Mouse (Mus musculus): ENCODE measurements around the gene Ssrp1.

Ssrp1 gene

DNA sequence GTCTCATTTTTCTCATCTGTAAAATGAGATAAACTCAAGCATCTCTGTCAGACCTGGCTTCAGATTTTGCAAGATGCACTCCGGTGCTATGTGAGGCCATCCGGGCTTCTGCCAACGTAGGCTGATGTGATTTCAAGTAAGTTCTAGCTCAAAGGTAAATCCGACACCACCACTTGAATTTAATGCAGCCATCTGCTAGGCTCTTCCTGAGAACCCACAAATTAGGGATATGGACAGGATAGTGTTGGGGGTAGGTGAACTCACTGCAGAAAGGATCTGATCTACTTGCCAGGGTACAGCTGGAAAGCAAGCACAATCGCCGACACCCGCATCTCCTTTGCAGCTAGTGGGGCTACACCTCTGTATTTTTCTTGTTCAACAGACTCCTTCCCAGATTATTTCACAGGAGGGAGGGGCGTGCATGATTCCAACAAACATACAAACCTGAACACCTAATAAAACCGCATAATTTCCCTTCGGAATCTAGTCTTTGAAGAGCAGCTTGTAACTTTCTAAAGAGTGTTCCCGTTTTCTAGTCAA lies 457 bp upstream of the Ssrp1 start:
- DNase-seq (ENCODE audit: low spot score in 2 of 2) = peak in 1 of 2 experiments; percentile 21

DNA sequence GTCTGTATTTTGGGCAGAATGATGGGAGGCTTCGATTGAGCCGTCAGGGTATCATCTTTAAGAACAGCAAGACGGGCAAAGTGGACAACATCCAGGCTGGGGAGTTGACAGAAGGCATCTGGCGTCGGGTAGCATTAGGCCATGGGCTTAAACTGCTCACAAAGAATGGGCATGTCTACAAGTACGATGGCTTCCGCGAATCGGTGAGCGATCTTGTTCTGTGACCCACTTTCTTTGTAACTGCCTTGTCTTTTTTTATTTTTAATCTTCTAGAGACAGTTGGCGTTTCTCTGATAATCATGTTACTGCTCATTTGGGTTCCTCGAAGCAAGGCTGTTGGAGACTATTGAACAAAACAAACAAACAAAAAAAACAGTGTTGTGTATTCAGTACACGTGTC lies 1.3 kb downstream of the Ssrp1 start:
- DNase-seq (ENCODE audit: low spot score in 2 of 2) = no peak

DNA sequence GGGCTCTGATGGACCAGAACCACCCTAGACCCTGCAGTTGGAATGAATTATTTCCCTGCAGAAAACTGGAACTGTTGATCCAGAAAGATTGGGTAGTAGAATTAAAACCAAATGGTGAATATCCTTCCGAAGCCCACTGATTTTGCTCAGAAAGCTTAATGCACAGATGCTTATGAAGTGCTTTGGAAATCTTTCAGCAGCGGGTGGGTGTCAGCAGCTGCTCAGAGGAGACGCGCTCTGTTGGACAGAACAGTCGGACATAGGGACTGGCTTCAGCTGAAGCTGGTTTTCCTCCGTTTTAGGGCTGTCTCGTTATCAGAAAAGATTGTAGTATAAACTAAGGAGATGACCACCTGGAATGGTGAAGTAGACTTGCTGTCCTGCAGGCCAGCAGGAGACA lies 6.6 kb downstream of the Ssrp1 start:
- no peak for DNase-seq (ENCODE audit: low spot score in 2 of 2)

DNA sequence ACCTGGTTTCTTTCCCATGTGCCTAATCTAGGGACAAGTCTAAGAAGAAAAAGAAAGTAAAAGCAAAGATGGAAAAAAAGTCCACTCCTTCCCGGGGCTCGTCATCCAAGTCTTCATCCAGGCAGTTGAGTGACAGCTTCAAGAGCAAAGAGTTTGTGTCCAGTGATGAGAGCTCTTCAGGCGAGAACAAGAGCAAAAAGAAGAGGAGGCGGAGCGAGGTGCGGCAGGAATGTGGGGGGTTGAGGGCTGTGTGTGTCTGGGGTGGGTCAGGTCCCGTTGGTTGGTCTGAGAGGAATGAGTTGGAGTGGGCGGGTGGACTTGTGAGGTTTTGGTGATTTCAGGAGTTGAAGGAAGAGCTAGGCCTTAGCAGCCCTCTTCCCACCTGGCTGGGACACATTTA lies 9.2 kb downstream of the Ssrp1 start:
- no peak for DNase-seq (ENCODE audit: low spot score in 2 of 2)

DNA sequence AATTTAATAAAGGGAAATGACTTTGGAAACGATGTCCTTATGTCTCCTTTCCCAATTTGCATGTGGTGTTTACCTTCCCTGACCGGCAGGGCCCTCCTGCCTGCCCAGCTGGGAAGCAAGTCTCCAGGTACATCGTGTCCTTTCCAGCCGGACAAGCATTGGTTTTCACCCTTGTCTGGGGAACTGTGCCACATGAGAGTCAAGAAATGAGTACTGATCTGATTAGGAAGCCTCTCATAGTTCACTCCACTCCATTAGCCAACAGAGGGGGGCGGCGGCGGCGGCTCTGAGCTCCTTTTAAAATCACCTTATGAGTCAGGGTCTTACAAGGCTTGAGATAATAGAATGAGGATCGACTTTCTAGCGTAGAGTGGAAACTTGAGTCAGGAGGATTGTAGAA lies 10.0 kb downstream of the Ssrp1 start:
- no peak for DNase-seq (ENCODE audit: low spot score in 2 of 2)

DNA sequence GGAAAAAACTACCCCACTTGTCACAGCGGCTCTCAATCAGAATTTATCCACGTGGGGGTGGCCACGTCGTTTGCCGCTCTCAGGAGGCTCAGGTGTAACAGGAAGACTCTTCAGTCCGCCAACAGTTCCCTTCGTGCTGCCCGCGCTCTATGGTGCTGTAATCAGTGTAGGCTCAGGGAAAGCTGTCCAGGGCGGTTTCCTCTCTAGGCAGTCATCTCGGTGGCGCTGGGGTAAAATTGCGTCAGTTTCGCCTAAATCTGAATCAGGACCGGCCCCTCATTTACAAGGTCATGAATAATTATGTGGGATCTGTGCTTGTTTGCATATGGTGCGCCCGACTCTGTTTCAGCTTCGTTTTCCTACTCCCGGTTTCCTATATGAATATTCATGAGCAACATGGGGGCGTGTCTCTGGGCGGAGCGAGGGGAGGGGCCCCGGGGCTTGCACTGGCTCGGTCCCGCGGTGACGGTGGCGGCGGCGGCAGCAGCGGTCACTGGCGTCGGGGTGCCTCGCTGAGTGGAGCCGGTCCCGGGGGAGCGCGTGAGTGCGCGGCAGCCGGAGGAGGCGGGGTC lies 10.6 kb downstream of the Ssrp1 start, which contains the start of gene Tnks1bp1:
Gene Tnks1bp1 (plus strand): TSS at position 427 of the 572 bp plus-strand sequence.
- peak; percentile 98 to 99 for DNase-seq (ENCODE audit: low spot score in 2 of 2)

DNA sequence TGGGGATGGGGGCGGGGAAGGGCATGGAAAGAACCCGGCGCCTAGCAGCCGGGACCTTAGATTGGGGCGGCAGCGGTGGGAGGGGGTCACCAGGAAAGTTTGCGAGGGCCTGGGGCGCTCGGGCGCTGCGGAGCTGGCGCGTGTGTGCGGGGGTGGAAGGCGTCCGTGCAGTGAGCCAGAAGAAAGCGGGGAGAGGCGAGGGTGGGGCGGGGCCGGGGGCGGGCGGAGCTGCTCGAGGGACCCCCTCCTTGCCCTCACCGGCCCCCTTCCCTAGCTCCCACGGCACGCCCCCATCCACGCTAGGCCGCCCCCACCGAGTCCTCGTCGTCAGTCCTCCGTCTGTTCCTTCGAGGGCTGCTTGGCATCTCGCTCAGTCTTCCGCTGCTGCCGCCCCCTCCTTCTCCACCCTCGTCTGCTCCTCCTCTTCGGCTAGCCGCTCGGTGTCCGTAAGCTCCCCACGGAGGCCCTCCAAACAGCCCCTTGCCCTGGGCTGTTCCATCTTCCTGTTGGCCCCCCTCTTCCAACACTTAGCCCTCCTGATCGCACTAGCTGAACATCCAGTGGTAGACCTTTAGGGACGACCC lies 11.2 kb downstream of the Ssrp1 start:
- peak; percentile 56 to 69 for DNase-seq (ENCODE audit: low spot score in 2 of 2)

DNA sequence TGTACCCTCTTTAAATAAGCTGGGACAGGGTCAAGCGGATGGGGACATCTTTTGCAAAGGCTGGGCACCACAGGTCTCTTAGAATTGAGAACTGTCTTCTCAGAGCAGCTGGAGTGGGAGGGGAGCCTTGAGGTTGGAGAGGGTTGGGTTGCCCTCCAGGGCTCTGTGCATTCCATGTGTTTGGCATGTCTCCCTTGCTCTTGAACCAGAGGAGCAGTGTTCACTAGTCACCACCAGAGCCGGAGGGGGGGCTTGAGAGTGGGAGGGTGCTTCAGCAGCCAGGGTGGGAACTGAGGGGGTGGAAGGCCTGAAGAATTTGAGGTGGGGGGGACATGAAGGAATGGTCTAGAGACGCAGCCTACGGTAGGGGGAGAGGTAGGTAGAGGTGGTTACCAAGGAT lies 12.2 kb downstream of the Ssrp1 start:
- DNase-seq (ENCODE audit: low spot score in 2 of 2) = no peak

DNA sequence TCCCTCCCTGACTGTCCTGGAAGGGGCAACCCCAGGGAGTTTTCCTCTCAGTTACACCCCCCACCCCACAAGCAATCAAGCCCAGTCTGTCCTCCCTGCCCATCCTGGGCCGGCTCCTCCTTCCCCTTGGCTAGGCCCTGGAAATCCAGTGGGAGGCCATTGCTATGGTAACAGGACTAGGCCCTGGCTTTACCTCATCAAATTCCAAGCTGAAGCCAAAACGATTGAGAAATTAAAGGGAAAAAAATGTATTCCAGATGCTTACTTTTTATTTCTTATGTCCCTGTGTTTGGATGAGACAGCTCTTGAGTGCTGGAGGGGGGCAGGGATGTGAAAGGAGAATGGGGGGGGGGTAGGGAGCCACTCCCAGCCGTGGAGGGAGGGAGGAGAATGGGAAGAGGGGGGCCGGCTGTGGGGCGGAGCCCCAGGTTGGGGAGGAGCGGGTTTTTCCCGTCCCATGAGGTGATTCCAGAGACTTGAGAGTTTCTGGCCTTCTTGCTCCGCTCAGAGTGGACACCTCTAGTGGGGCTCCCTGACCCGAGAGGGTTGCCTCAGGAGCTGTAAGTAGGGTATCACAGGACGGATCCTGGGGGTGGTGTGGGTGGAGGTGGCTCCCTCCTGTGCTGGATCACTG lies 13.1 kb downstream of the Ssrp1 start:
- DNase-seq (ENCODE audit: low spot score in 2 of 2) = peak; percentile 29 to 81

DNA sequence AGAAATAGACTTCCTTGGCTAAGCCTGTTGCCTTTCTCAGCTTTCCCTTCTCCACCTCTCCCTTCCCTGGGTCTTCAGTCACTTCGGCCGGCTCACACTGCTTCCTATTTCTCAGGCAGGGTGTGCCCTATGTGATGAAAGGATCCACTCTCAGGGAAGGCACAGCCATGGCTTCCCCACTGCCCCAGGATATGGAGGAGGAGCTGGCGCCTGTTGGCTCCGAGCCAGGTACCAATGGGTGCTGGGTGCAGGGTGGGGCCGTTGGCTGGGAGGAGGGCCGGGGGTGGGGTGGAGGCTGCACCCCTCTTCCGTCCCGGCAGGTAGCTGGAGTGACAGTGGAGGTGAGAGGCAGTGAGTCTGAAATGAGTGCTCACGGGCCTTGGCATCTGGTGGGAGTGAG lies 13.7 kb downstream of the Ssrp1 start:
- peak; percentile 46 to 70 for DNase-seq (ENCODE audit: low spot score in 2 of 2)

DNA sequence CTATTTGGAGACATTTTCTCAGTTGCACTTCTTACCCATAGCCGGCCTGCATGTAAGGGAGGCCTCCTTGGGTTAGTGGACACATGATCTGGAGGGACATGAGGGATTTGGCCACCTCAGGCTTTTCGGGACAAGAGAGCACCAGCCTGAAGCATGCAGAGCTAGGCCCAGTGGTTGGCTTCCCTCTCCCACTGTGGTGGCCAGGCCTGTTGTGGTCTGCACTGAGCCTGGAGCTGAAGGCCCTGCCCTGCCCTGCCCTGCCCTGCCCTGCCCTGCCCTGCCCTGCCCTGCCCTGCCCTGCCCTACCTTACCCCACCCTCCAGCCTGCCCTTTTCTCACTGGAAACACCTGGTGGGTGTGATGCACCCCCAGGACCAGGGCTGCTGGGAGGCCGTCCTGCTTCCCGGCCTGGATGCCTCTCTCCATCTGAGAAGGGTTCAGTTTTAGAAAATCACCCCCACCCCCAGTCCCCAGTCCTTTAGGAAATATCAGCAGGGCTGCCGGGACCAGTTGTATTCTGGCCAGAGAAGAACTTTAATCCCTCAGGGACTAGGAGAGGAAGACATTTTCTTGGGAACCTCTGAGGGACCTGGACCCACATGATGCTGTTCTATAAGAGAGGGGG lies 16.3 kb downstream of the Ssrp1 start:
- DNase-seq (ENCODE audit: low spot score in 2 of 2) = no peak

DNA sequence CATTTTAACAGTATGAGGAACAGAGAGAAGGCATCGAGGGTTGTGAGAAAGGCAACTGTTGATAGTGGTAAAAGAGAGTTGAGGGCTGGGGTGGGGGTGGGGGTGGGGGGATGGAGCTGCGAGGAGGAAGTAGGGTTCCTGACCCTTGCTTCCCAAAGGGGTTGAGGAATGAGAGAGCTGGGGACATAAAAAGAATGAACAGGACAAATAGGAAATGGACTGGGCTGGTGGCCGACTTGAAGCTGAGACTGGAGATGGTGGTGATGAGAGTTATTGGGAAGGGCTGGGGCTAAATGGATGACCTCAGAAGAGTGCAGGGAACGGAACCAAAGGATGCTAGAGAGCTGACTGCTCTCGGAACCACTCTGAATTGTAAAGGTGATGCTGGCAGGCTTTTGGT lies 19.7 kb downstream of the Ssrp1 start:
- no peak for DNase-seq (ENCODE audit: low spot score in 2 of 2)

DNA sequence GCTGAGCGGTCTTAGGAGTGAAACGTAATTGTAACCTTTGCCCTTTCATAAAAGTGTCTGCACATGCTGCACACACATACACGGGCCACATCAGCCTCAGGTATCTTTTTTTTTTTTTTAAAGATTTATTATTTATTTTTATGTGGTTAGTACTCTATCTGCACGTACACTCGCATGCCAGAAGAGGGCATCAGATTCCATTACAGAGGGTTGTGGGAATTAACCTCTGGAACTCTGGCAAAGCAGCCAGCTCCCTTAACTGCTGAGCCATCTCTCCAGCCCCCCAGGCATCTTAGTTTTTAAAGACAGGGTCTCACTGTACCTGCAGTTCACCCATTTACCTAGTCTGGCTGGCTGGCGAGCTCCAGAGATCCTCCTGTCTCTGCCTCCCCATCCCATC lies 22.6 kb downstream of the Ssrp1 start:
- DNase-seq (ENCODE audit: low spot score in 2 of 2) = no peak

DNA sequence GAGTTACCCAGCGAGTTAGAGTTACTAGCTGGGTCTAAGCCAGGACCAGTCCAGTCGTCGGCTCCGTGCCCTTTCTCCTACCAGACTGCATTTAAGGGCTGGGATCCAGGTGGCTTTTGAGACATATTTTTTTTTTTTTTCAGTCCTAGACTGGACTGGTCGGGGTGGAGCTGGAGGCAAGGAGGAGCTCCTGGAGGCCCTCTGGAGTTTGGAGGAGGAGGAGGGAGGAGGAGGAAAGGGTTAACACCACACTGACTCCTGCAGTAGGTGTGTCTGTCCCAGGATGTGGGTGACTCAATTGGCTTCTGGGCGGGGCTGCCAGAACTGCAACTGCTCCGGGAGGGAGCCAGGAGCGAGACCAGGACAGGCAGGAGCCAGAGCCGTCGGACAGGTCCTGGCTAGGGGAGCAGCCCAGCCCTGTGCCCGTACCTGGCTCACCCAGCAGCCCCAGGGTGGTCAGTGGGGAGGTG lies 23.6 kb downstream of the Ssrp1 start:
- peak; percentile 78 to 90 for DNase-seq (ENCODE audit: low spot score in 2 of 2)

DNA sequence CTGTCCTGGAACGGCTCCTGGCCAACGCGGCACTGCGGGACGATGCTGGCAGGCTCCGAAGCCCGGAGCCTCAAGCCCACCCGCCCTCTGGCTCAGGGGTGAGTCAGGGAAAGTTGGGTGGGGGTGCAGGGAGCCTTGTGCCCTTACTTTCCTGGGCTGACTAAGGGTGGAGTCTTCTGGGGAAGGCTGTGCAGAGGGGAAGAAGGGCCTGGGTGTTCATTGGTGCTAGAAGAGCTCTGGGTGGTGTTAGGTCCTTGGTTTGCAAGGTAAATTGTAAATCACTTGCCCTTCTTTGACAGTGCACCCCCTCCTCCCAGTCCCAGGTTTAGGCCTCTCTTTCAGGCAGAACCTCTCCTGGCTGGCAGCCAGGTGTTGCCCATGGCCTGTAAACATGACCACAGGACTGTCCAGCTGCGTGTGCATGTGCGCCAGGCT lies 24.1 kb downstream of the Ssrp1 start:
- peak; percentile 39 to 65 for DNase-seq (ENCODE audit: low spot score in 2 of 2)

DNA sequence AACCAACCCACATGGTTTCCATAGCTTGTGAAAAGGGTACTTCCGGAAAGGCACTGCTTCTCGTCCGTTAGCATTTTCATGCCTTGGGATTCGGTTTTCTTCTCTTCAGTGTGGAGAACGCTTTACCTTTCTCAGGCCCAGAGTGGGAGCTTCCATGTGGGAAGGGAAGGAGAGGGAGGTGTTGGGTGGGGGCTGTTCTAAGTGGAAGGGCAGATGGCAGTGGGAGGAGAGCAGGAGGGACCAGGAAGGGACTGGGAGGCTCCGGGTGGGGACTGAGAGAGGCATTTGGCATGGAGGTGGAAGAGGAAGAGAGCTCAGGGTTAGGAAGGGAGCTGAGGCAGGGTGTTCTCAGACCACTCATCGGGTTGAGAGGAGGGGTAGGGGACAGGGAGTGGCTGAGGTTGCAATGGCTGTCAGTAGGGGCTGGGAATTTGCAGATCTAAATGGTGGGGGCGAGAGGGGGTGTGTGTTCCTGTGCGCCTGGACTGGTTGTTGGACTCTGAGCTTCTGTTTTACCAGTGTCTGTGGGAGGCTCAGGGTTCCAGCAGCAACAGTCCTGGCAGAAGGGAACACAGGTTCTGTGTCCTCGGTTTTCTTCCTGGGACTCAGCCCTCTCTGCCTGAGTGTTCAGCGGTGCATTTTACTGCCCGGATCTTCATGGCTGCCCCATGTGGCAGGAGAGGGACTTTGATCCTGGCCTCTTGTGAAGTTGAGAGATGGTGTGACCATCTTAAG lies 28.3 kb downstream of the Ssrp1 start:
- DNase-seq (ENCODE audit: low spot score in 2 of 2) = no peak

DNA sequence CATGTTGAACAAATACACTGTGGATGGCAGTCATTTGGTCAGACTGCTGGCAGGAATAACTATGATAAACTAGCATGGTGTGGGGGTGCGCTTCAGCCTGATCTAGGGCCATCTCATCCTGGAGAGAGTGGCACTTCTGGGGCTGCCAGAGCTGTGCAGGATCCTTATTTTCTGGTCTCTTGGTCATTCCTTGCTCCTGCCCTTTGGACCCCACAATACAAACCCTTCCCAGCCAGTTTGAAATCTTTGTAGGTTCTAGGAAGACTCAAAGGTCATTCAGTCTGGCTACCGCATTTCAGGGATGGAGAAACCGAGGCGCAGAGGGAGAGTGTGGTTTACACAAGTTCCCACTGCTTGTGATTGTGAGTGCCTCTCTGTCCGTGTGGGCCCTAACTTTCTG lies 29.9 kb downstream of the Ssrp1 start:
- DNase-seq (ENCODE audit: low spot score in 2 of 2) = no peak

DNA sequence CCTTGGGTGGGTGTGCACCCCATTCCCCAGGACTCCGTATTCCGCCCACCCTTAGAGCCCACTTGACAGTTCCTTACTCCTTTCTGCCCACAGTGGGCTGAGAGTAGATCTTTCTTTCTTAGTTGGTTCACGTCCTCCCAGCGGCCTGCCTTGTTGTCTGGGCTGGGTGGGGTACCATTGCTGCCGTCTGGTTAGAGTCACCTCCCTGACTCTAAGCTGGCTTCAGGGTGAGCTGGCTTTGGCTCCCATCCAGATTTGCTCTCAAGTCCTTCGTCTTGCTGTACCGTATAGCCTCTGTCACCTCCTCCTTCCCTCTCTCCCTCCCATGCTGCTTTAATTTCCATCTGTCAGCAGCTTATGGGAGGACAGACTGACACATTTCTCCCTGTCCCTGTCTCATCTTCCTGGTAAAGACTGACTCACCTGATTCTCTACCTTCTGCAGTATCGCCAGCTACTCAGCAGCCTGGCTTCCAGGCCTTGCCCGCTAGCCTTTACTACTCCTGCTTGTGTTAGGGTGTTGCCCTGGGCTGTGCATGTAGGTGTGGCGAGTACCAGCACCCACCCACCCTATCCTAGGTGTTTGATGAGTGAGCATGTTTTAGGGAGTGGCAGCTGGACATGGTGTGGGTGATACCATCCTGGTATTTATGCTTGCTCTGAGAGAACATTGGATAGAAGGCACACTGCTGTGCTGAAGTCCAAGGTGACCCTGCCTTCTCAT lies 31.0 kb downstream of the Ssrp1 start:
- no peak for DNase-seq (ENCODE audit: low spot score in 2 of 2)

DNA sequence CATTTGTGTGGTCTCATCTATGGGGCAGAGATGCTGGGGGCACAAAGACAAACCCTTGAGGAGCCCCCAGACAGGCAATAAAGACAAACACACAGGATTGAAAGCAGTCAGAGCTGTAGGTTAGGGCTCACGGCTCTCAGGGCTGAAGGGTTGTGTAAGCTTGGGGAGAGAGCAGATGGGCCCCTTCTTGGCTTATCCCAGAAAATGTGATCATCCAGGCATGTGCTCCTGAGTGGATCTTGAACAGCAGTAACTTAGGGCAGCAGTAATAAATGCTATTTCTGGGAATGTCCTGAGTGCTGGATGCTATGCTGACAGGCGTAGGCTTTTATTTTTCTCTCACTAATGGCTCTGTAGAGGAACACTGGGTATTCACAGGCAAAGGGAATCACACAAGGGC lies 31.6 kb downstream of the Ssrp1 start:
- DNase-seq (ENCODE audit: low spot score in 2 of 2) = no peak

DNA sequence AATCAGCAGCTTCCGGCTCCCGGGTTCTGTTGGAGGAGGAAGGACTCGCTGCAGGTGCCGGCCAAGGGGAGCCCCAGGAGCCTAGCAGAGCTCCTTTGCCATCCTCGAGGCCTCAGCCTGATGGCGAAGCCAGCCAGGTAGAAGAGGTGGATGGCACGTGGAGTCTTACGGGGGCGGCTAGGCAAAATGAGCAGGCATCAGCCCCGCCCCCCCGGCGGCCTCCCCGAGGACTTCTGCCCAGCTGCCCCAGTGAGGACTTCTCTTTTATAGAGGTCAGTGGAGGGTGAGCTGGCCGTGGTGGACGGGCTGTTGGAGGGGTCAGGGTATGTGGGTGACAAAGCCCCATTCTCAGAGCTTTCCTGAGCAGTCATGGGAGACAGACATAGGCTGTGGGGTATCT lies 33.1 kb downstream of the Ssrp1 start:
- no peak for DNase-seq (ENCODE audit: low spot score in 2 of 2)

DNA sequence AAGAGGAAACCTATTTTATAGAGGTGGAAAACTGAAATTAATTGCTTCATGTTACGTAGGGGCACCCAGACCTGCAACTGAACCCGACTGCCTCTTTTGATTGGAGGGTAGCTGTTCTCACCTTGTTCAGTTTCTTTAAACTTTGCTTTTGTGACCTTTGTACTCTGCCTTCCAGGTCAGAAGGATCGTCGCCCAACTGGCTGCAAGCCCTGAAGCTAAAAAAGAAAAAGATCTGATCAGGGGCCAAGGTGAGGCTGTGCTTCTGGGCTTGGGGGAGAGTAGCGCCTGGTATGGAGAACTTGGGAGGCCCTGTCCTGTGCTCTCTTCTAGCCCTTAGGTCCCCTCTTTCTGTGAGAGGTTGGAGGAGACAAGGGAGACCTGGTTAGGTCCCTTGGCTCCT lies 34.9 kb downstream of the Ssrp1 start:
- no peak for DNase-seq (ENCODE audit: low spot score in 2 of 2)

Measured in urinary bladder, postnatal 36 days (tissue).